Mouse (Mus musculus) kidney, embryonic 16.5 days (tissue): Measurements from ENCODE around the gene Asb15. TPM values are rescaled to one million over a fixed set of nuclear protein-coding genes. Genes with fewer than 3 reads are reported as not detected.
A peak's percentile ranks its signal among the peaks of the same experiment; 100 is the strongest.

Experiments used
- ATAC-seq: fragments of 200-750 bp; cut with Nextera tagmentation; 2 replicates; pipeline ENCODE4 v1.8.0; 2017; ENCODE audit warnings: moderate TSS enrichment; ENCODE audit not compliant: low FRiP score, low TSS enrichment
- H3K27ac ChIP-seq: fragments of 300-500 bp; sonication (generic); 2 replicates; pipeline ENCODE4 v1.5.1; 2014; ENCODE audit warnings: low read length
- H3K27me3 ChIP-seq: fragments of 300-500 bp; sonication (generic); 2 replicates; pipeline ENCODE4 v1.6.1; 2014; ENCODE audit warnings: low read length, control low read depth, mixed read lengths; ENCODE audit not compliant: insufficient read depth
- H3K36me3 ChIP-seq: fragments of 300-500 bp; sonication (generic); 2 replicates; pipeline ENCODE4 v1.6.1; 2014; ENCODE audit warnings: low read length, control low read depth, mixed read lengths; ENCODE audit not compliant: insufficient read depth
- H3K4me1 ChIP-seq: fragments of 300-500 bp; sonication (generic); 2 replicates; pipeline ENCODE4 v1.6.1; 2014; ENCODE audit warnings: low read length, control low read depth, mixed read lengths; ENCODE audit not compliant: insufficient read depth
- H3K4me2 ChIP-seq: fragments of 300-500 bp; sonication (generic); replicated peaks from 2 replicates; pipeline ENCODE4 v1.6.1; 2014; ENCODE audit warnings: low read depth, low read length
- H3K4me3 ChIP-seq: fragments of 300-500 bp; sonication (generic); 2 replicates; pipeline ENCODE4 v1.5.1; 2014; ENCODE audit warnings: mild to moderate bottlenecking, low read length
- H3K9ac ChIP-seq: fragments of 300-500 bp; sonication (generic); replicated peaks from 2 replicates; pipeline ENCODE4 v1.6.1; 2014; ENCODE audit warnings: low read length
- H3K9me3 ChIP-seq: fragments of 300-500 bp; sonication (generic); 2 replicates; pipeline ENCODE4 v1.6.1; 2016; ENCODE audit warnings: low read length, control low read depth
- WGBS: fragments of 180-500 bp; shearing (Covaris S2); extraction: QIAGEN DNeasy Blood & Tissue Kit; methylation state at CpG from one replicate; pipeline ENCODE4 v1.1.7; 2014; 5-methylcytosine and 5-hydroxymethylcytosine counted together
- polyA plus RNA-seq: library from polyadenylated mRNA; unstranded; fragments of >200 nt; fragmentation: Nextera tagmentation; extraction: Ambion mirVana; gene quantifications from 2 replicates; pipeline ENCODE4 v1.2.1, GENCODE M21; 2015

The Asb15 gene
- polyA plus RNA-seq, 1 experiment from 2014 or later: 0.52 TPM

GRCm38 (mm10) chr6:24554427-24555086, 26.6 kb downstream of the Asb15 start:
- H3K27ac ChIP-seq: peak overlapping the region; percentile 36
- ATAC-seq: no peak
- H3K9ac ChIP-seq: no peak overlapping the region
- 58% methylated on average over 11 of the region's 11 CpGs for WGBS
- H3K27me3 ChIP-seq: no peaks in the 10 kb centered on the region
- H3K36me3 ChIP-seq: no peaks in the 10 kb centered on the region
- peaks cover 7% of the 10 kb centered on the region for H3K4me1 ChIP-seq
- no peak overlapping the region for H3K4me3 ChIP-seq
- no peaks in the 10 kb centered on the region for H3K9me3 ChIP-seq
- no peak overlapping the region for H3K4me2 ChIP-seq

GRCm38 (mm10) chr6:24555488-24555887, 27.5 kb downstream of the Asb15 start:
- Histone ChIP-seq H3K9ac (no peak overlapping the region), H3K27ac (peak overlapping the region; percentile 36), H3K27me3 (no peaks in the 10 kb centered on the region), H3K4me1 (peaks cover 7% of the 10 kb centered on the region), H3K4me2 (no peak overlapping the region), H3K4me3 (no peak overlapping the region), H3K36me3 (no peaks in the 10 kb centered on the region), H3K9me3 (no peaks in the 10 kb centered on the region)
- ATAC-seq: no peak
- WGBS: 79% methylated on average over 2 of the region's 2 CpGs

- 79% methylated on average over 9 of the region's 9 CpGs for WGBS
- Histone ChIP-seq H3K4me2 (no peak overlapping the region), H3K27ac (no peak overlapping the region), H3K4me3 (no peak overlapping the region), H3K9ac (no peak overlapping the region), H3K9me3 (no peaks in the 10 kb centered on the region), H3K36me3 (no peaks in the 10 kb centered on the region), H3K27me3 (no peaks in the 10 kb centered on the region), H3K4me1 (no peaks in the 10 kb centered on the region)
- no peak for ATAC-seq
Observed at GRCm38 (mm10) chr6:24564081-24564480, 36.1 kb downstream of the Asb15 start.

GRCm38 (mm10) chr6:24564886-24565285, 36.9 kb downstream of the Asb15 start:
- Histone ChIP-seq H3K27me3 (no peaks in the 10 kb centered on the region), H3K9ac (no peak overlapping the region), H3K9me3 (no peaks in the 10 kb centered on the region)

GRCm38 (mm10) chr6:24568963-24569362, 41.0 kb downstream of the Asb15 start:
- Histone ChIP-seq H3K27ac (no peak overlapping the region), H3K9ac (no peak overlapping the region), H3K36me3 (no peaks in the 10 kb centered on the region), H3K9me3 (no peaks in the 10 kb centered on the region; the same call in 1 of the 2 replicates), H3K4me1 (no peaks in the 10 kb centered on the region), H3K4me3 (no peak overlapping the region), H3K4me2 (no peak overlapping the region), H3K27me3 (no peaks in the 10 kb centered on the region)
- ATAC-seq: no peak
- 82% methylated on average over 5 of the region's 5 CpGs for WGBS

More at GRCm38 (mm10) chr6:24564886-24565285, 36.9 kb downstream of the Asb15 start:
- no peak for ATAC-seq
- H3K27ac ChIP-seq: no peak overlapping the region
- WGBS: 52% methylated on average over 1 of the region's 1 CpGs
- no peaks in the 10 kb centered on the region for H3K4me1 ChIP-seq
- H3K4me3 ChIP-seq: no peak overlapping the region
- no peak overlapping the region for H3K4me2 ChIP-seq
- H3K36me3 ChIP-seq: no peaks in the 10 kb centered on the region

GRCm38 (mm10) chr6:24569711-24570110, 41.8 kb downstream of the Asb15 start:
- H3K27me3 ChIP-seq: no peaks in the 10 kb centered on the region
- no peak overlapping the region for H3K4me3 ChIP-seq
- no peaks in the 10 kb centered on the region for H3K4me1 ChIP-seq
- no peak for ATAC-seq
- no peak overlapping the region for H3K9ac ChIP-seq
- H3K36me3 ChIP-seq: no peaks in the 10 kb centered on the region
- H3K4me2 ChIP-seq: no peak overlapping the region
- no peaks in the 10 kb centered on the region; the same call in 1 of the 2 replicates for H3K9me3 ChIP-seq
- WGBS: 82% methylated on average over 1 of the region's 1 CpGs
- H3K27ac ChIP-seq: no peak overlapping the region

- H3K36me3 ChIP-seq: no peaks in the 10 kb centered on the region
- WGBS: 76% methylated on average over 11 of the region's 11 CpGs
- ATAC-seq: no peak
- H3K27me3 ChIP-seq: no peaks in the 10 kb centered on the region
- H3K4me3 ChIP-seq: no peak overlapping the region
- H3K9me3 ChIP-seq: no peaks in the 10 kb centered on the region; the same call in 1 of the 2 replicates
- no peak overlapping the region for H3K9ac ChIP-seq
- no peak overlapping the region for H3K4me2 ChIP-seq
- no peaks in the 10 kb centered on the region for H3K4me1 ChIP-seq
- H3K27ac ChIP-seq: no peak overlapping the region
Observed at GRCm38 (mm10) chr6:24570278-24570677, 42.3 kb downstream of the Asb15 start.

GRCm38 (mm10) chr6:24571126-24571525, 43.2 kb downstream of the Asb15 start:
- H3K4me1 ChIP-seq: no peaks in the 10 kb centered on the region
- H3K4me3 ChIP-seq: no peak overlapping the region
- no peaks in the 10 kb centered on the region for H3K27me3 ChIP-seq
- H3K36me3 ChIP-seq: no peaks in the 10 kb centered on the region
- ATAC-seq: 0 out of 2 replicates have a peak, but pooled peaks have one; percentile 59
- no peaks in the 10 kb centered on the region; the same call in 1 of the 2 replicates for H3K9me3 ChIP-seq
- no peak overlapping the region for H3K4me2 ChIP-seq
- 71% methylated on average over 6 of the region's 6 CpGs for WGBS
- no peak overlapping the region for H3K9ac ChIP-seq
- peak overlapping the region; percentile 14; the same call in 1 of the 2 replicates for H3K27ac ChIP-seq

GRCm38 (mm10) chr6:24572431-24572830, 44.5 kb downstream of the Asb15 start:
- no peak for ATAC-seq
- 88% methylated on average over 14 of the region's 14 CpGs for WGBS
- no peaks in the 10 kb centered on the region for H3K36me3 ChIP-seq
- H3K4me3 ChIP-seq: no peak overlapping the region
- no peak overlapping the region for H3K4me2 ChIP-seq
- no peak overlapping the region for H3K27ac ChIP-seq
- no peak overlapping the region for H3K9ac ChIP-seq
- H3K9me3 ChIP-seq: no peaks in the 10 kb centered on the region; the same call in 1 of the 2 replicates
- no peaks in the 10 kb centered on the region for H3K27me3 ChIP-seq
- no peaks in the 10 kb centered on the region for H3K4me1 ChIP-seq

- Histone ChIP-seq H3K27ac (no peak overlapping the region), H3K4me3 (no peak overlapping the region), H3K36me3 (no peaks in the 10 kb centered on the region), H3K4me2 (no peak overlapping the region), H3K9ac (no peak overlapping the region), H3K27me3 (no peaks in the 10 kb centered on the region), H3K4me1 (no peaks in the 10 kb centered on the region), H3K9me3 (no peaks in the 10 kb centered on the region; the same call in 1 of the 2 replicates)
- no peak for ATAC-seq
Observed at GRCm38 (mm10) chr6:24573319-24573718, 45.4 kb downstream of the Asb15 start.
